Mouse (Mus musculus) CH12.LX (cell line): Measurements from ENCODE around the gene Nfkb2. TPM values are rescaled to one million over a fixed set of nuclear protein-coding genes. Genes with fewer than 3 reads are reported as not detected.
A peak's percentile ranks its signal among the peaks of the same experiment; 100 is the strongest.

Source experiments
- DNase-seq: peaks from one replicate; pipeline ENCODE4 v3.0.0-alpha.2; 2013; ENCODE audit errors: extremely low read depth
- H3K27ac ChIP-seq: 2 replicates; pipeline ENCODE4 v1.5.1; 2012; ENCODE audit warnings: low read depth, mild to moderate bottlenecking, control low read depth, moderate library complexity; ENCODE audit not compliant: insufficient read depth
- H3K27me3 ChIP-seq: replicated peaks from 2 replicates; pipeline ENCODE3; 2012; ENCODE audit warnings: inconsistent platforms
- H3K36me3 ChIP-seq, 2 experiments: replicated peaks in 1 of 2; 2 replicates each; pipeline versions ENCODE3 to v1.6.1; 2012; ENCODE audit warnings: inconsistent platforms in 1 of 2, low read length in 1 of 2, mild to moderate bottlenecking in 1 of 2, mixed read lengths in 1 of 2, moderate library complexity in 1 of 2; ENCODE audit not compliant: control insufficient read depth in 1 of 2, insufficient read depth in 1 of 2
- H3K4me1 ChIP-seq, 2 experiments: 2 replicates each; pipeline ENCODE4 v1.6.1; 2012; ENCODE audit warnings: inconsistent platforms in 1 of 2, moderate library complexity in 1 of 2; ENCODE audit not compliant: insufficient read depth in 2 of 2, control insufficient read depth in 1 of 2
- H3K4me2 ChIP-seq: 2 replicates; pipeline ENCODE4 v1.6.1; 2012; ENCODE audit warnings: low read depth, mild to moderate bottlenecking, control low read depth; ENCODE audit not compliant: poor library complexity, insufficient read depth, severe bottlenecking
- H3K4me3 ChIP-seq, 3 experiments: fragments of 150-350 bp in 1 of 3; sonication (generic) in 1 of 3; replicated peaks in 1 of 3; 2 replicates each; pipeline versions ENCODE3 to v1.5.1; 2011 to 2012; ENCODE audit warnings: low read depth in 2 of 3, low read length in 2 of 3, mild to moderate bottlenecking in 2 of 3, moderate library complexity in 2 of 3, control low read depth in 1 of 3, improper control_type of control experiment in 1 of 3, inconsistent platforms in 1 of 3, mixed read lengths in 1 of 3; ENCODE audit not compliant: poor library complexity in 1 of 3
- H3K79me2 ChIP-seq: replicated peaks from 2 replicates; pipeline ENCODE4 v1.6.1; 2012; ENCODE audit warnings: mild to moderate bottlenecking, moderate library complexity; ENCODE audit not compliant: control insufficient read depth, poor library complexity, insufficient read depth, severe bottlenecking; ENCODE audit errors: extremely low read depth
- H3K9ac ChIP-seq: 2 replicates; pipeline ENCODE4 v1.6.1; 2012; ENCODE audit warnings: low read depth, mild to moderate bottlenecking, control low read depth, moderate library complexity; ENCODE audit not compliant: insufficient read depth
- H3K9me3 ChIP-seq: replicated peaks from 2 replicates; pipeline ENCODE3; 2012; ENCODE audit warnings: low read length, inconsistent platforms, mixed read lengths
- CHD1 ChIP-seq: IDR thresholded peaks from 2 replicates; pipeline ENCODE4 v1.6.1; 2012; ENCODE audit warnings: low read depth, low read length, improper control_type of control experiment, inconsistent platforms
- CHD2 ChIP-seq: IDR thresholded peaks from 2 replicates; pipeline ENCODE4 v1.6.1; 2011; ENCODE audit warnings: low read length, improper control_type of control experiment
- CTCF ChIP-seq, 2 experiments: IDR thresholded peaks in 1 of 2; conservative IDR thresholded peaks in 1 of 2; 2 replicates each; pipeline ENCODE4 v1.5.1; 2011 to 2012; ENCODE audit warnings: low read depth in 2 of 2, low read length in 2 of 2, improper control_type of control experiment in 1 of 2, inconsistent platforms in 1 of 2, mild to moderate bottlenecking in 1 of 2, moderate library complexity in 1 of 2
- E2F4 ChIP-seq: IDR thresholded peaks from 2 replicates; pipeline ENCODE4 v1.6.1; 2011; ENCODE audit warnings: low read depth, low read length, improper control_type of control experiment; ENCODE audit not compliant: insufficient replicate concordance
- ELF1 ChIP-seq: IDR thresholded peaks from 2 replicates; pipeline ENCODE4 v1.6.1; 2014; ENCODE audit warnings: low read depth, mild to moderate bottlenecking, inconsistent platforms, low read length, improper control_type of control experiment
- JUN ChIP-seq: IDR thresholded peaks from 2 replicates; pipeline ENCODE4 v1.6.1; 2011; ENCODE audit warnings: low read depth, mild to moderate bottlenecking, low read length, improper control_type of control experiment, moderate library complexity; ENCODE audit not compliant: insufficient read depth
- JUND ChIP-seq: conservative IDR thresholded peaks from 2 replicates; pipeline ENCODE4 v1.6.1; 2011; ENCODE audit warnings: low read depth, low read length, improper control_type of control experiment
- KAT2A ChIP-seq: IDR thresholded peaks from 2 replicates; pipeline ENCODE4 v1.6.1; 2012; ENCODE audit warnings: low read length, improper control_type of control experiment, inconsistent platforms; ENCODE audit not compliant: insufficient replicate concordance
- MAX ChIP-seq: IDR thresholded peaks from 2 replicates; pipeline ENCODE4 v1.6.1; 2011; ENCODE audit warnings: low read length, improper control_type of control experiment
- MEF2A ChIP-seq: IDR thresholded peaks from 2 replicates; pipeline ENCODE4 v1.6.1; 2014; ENCODE audit warnings: low read depth, mild to moderate bottlenecking, inconsistent platforms, low read length, improper control_type of control experiment, borderline replicate concordance
- MXI1 ChIP-seq: IDR thresholded peaks from 2 replicates; pipeline ENCODE4 v1.6.1; 2011; ENCODE audit warnings: mild to moderate bottlenecking, low read depth, low read length, improper control_type of control experiment
- MYC ChIP-seq: IDR thresholded peaks from 2 replicates; pipeline ENCODE4 v1.6.1; 2011; ENCODE audit warnings: low read depth, mild to moderate bottlenecking, improper control_type of control experiment, low read length
- NRF1 ChIP-seq: IDR thresholded peaks from 2 replicates; pipeline ENCODE4 v1.6.1; 2014; ENCODE audit warnings: low read depth, mild to moderate bottlenecking, inconsistent platforms, low read length, improper control_type of control experiment, moderate library complexity
- POLR2A ChIP-seq: IDR thresholded peaks from 2 replicates; pipeline ENCODE4 v1.6.1; 2011; ENCODE audit warnings: low read depth, mild to moderate bottlenecking, improper control_type of control experiment, low read length
- RAD21 ChIP-seq: IDR thresholded peaks from 2 replicates; pipeline ENCODE4 v1.6.1; 2011; ENCODE audit warnings: low read depth, mild to moderate bottlenecking, low read length, improper control_type of control experiment, moderate library complexity
- RCOR1 ChIP-seq: conservative IDR thresholded peaks from 2 replicates; pipeline ENCODE4 v1.6.1; 2012; ENCODE audit warnings: low read depth, mild to moderate bottlenecking, inconsistent platforms, low read length, improper control_type of control experiment
- SIN3A ChIP-seq: IDR thresholded peaks from 2 replicates; pipeline ENCODE4 v1.6.1; 2012; ENCODE audit warnings: low read length, improper control_type of control experiment, inconsistent platforms
- SMC3 ChIP-seq: IDR thresholded peaks from 2 replicates; pipeline ENCODE4 v1.6.1; 2011; ENCODE audit warnings: low read depth, low read length, improper control_type of control experiment
- TBP ChIP-seq: conservative IDR thresholded peaks from 2 replicates; pipeline ENCODE4 v1.6.1; 2011; ENCODE audit warnings: low read depth, low read length, improper control_type of control experiment
- TCF12 ChIP-seq: IDR thresholded peaks from 2 replicates; pipeline ENCODE4 v1.6.1; 2014; ENCODE audit warnings: low read depth, mild to moderate bottlenecking, inconsistent platforms, low read length, improper control_type of control experiment
- UBTF ChIP-seq: IDR thresholded peaks from 2 replicates; pipeline ENCODE4 v1.6.1; 2012; ENCODE audit warnings: low read depth, mild to moderate bottlenecking, inconsistent platforms, low read length, improper control_type of control experiment, moderate library complexity
- ZC3H11A ChIP-seq: IDR thresholded peaks from 2 replicates; pipeline ENCODE4 v1.6.1; 2012; ENCODE audit warnings: low read depth, mild to moderate bottlenecking, inconsistent platforms, low read length, improper control_type of control experiment
- ZMIZ1 ChIP-seq: IDR thresholded peaks from 2 replicates; pipeline ENCODE4 v1.6.1; 2012; ENCODE audit warnings: low read depth, mild to moderate bottlenecking, inconsistent platforms, low read length, improper control_type of control experiment
- dilution Hi-C: fragments of 300-500 bp; cut with MboI; formaldehyde crosslinking; loops from 2 replicates; pipeline ENCODE4 v1.14.3; 2020; ENCODE audit warnings: low sequenced_read_pairs; ENCODE audit not compliant: extremely low pct_unique_long_range_greater_than_20kb, extremely low pct_ligation_motif_present
- in situ Hi-C: fragments of 300-500 bp; cut with MboI; formaldehyde crosslinking; loops from 3 replicates; pipeline ENCODE4 v1.14.3; 2019; ENCODE audit warnings: low sequenced_read_pairs, low pct_ligation_motif_present, low pct_unique_long_range_greater_than_20kb, mixed read lengths
- polyA plus RNA-seq: library from polyadenylated mRNA; unstranded; fragments of >175 nt; gene quantifications from 2 replicates; pipeline ENCODE4 v1.2.1, GENCODE M21; 2012; ENCODE audit warnings: low read depth; ENCODE audit not compliant: insufficient read length
- total RNA-seq, 2 experiments: library from RNA; depleted of rRNA; stranded (reverse); fragments of 300-350 nt in 1 of 2; fragments of >200 nt in 1 of 2; gene quantifications; 2 replicates each; pipeline ENCODE4 v1.2.3; 2012 to 2014

Gene Nfkb2
- total and polyA plus RNA-seq, 3 experiments, result 44.3 to 71.7 (median 64.8) TPM

- DNase-seq, result no peak
- Histone ChIP-seq H3K4me3 (no peak overlapping the region), H3K27ac (no peak overlapping the region), H3K4me2 (no peak overlapping the region), H3K9ac (no peak overlapping the region), H3K4me1 (peaks cover 6 to 31% of the 10 kb centered on the region in 2 experiments), H3K9me3 (no peaks in the 10 kb centered on the region), H3K27me3 (no peaks in the 10 kb centered on the region), H3K36me3 (peaks cover 65 to 68% of the 10 kb centered on the region in 2 experiments), H3K79me2 (peaks cover 6% of the 10 kb centered on the region)
- in situ Hi-C loops (no loop called here), dilution Hi-C loops (no loop called here)
- no peak for TF ChIP-seq UBTF
- TF ChIP-seq CHD2, result no peak
- no peak for TF ChIP-seq TCF12
- no peak for TF ChIP-seq ZC3H11A
- TF ChIP-seq TBP, result no peak
- TF ChIP-seq POLR2A, result no peak
- no peak for TF ChIP-seq NRF1
- TF ChIP-seq JUND, result no peak
- TF ChIP-seq CHD1, result no peak
- no peak for TF ChIP-seq KAT2A
- TF ChIP-seq SIN3A, result no peak
- TF ChIP-seq MEF2A, result no peak
- TF ChIP-seq ELF1, result no peak
- TF ChIP-seq MAX, result no peak
- no peak for TF ChIP-seq CTCF (conservative IDR thresholded peaks at IDR 0.05 in 1 of 2, IDR thresholded peaks at IDR 0.05 in 1 of 2; ENCODE audit: low read depth in 2 of 2, low read length in 2 of 2)
- no peak for TF ChIP-seq MXI1
- no peak for TF ChIP-seq E2F4
- no peak for TF ChIP-seq MYC
- no peak for TF ChIP-seq ZMIZ1
- TF ChIP-seq SMC3, result no peak
Measured at GRCm38 (mm10) chr19:46308303-46308702, 4.2 kb downstream of the Nfkb2 start.

- TF ChIP-seq RCOR1, result no peak
- TF ChIP-seq RAD21, result peak; percentile 14
- TF ChIP-seq TBP, result no peak
- no peak for TF ChIP-seq MAX
- peak in 1 of 2 experiments; percentile 54; a peak in 2 of 4 replicates for TF ChIP-seq CTCF (conservative IDR thresholded peaks at IDR 0.05 in 1 of 2, IDR thresholded peaks at IDR 0.05 in 1 of 2; ENCODE audit: low read depth in 2 of 2, low read length in 2 of 2)
- TF ChIP-seq JUN, result no peak
- peak; percentile 38 for TF ChIP-seq SMC3
- DNase-seq, result no peak
- dilution Hi-C loops, result no loop called here
- peaks cover 6% of the 10 kb centered on the region for H3K79me2 ChIP-seq
- in situ Hi-C loops, result no loop called here
- no peak overlapping the region for H3K9ac ChIP-seq
- no peaks in the 10 kb centered on the region for H3K27me3 ChIP-seq
- no peak overlapping the region for H3K27ac ChIP-seq
- no peak overlapping the region for H3K4me2 ChIP-seq
- no peak overlapping the region for H3K4me3 ChIP-seq
- peaks cover 70 to 73% of the 10 kb centered on the region in 2 experiments for H3K36me3 ChIP-seq
- peaks cover 4 to 29% of the 10 kb centered on the region in 2 experiments for H3K4me1 ChIP-seq
- H3K9me3 ChIP-seq, result no peaks in the 10 kb centered on the region
Measured at GRCm38 (mm10) chr19:46308706-46309435, 4.8 kb downstream of the Nfkb2 start.
